Mouse (Mus musculus) inflammation-experienced regulatory T-cells (primary cell): ENCODE results near the gene Phf14. TPM values are rescaled to one million over a fixed set of nuclear protein-coding genes. Genes with fewer than 3 reads are reported as not detected.

Experiments used
- polyA plus RNA-seq, 2 experiments: library from polyadenylated mRNA; unstranded; fragments of 100-300 nt; shearing (Covaris generic); gene quantifications; one replicate each; pipeline ENCODE4 v1.2.1; 2017

Phf14 gene
- polyA plus RNA-seq: 10 to 100 TPM; 49.6 to 62.6 TPM

DNA sequence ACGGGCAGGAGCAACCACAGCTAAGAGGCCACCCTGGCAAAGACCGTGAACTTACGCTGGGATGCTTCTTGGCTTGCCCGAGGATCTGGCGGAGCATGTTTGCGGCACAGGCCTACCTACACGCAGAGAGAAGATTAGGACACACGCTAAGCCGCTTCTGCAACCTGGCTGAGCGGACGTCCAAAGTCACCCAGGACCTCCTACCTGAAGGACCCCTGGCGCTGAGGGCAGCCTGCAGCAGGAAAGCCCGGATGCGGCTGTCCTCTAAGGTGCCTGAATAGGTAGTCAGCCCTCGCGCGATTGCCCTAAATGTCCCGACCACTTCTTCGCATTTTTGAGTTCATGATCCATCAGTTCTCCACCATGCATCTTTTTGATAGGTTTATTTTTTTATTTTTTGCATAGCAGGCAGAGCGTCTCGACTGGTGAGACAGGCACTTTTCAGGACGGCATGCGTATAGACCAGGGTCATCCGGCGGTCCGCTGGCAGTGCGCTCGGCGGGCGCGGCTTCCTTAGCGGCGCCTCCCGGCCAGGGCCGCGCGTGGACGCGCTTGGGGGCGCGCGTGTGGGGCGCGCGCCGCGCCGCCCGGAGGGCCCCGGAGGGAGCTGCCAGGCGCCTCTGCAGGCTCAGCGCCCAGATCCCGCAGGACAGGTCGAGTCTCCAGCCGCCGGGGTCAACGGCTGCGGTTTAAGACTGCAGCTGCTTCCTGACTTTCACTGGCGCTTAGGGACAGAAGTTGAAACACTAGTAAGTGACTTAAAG lies at the start of gene Phf14, which contains the start of gene Ndufa4:
Gene Phf14, plus strand, starts transcription at position 541 of the 764 bp plus-strand sequence.
Gene Ndufa4, minus strand, starts transcription at position 229 of the 764 bp plus-strand sequence.

Other genes with a start within 250 kb of the Phf14 start
- 100 to 1,000 TPM; 393 to 423 TPM for gene Ndufa4, start 312 bp upstream of the Phf14 start, polyA plus RNA-seq